Mouse (Mus musculus) limb, embryonic 14.5 days (tissue): ENCODE data around the gene Cops4. TPM values are rescaled to one million over a fixed set of nuclear protein-coding genes. Genes with fewer than 3 reads are reported as not detected.

Experiments
- ATAC-seq: fragments of 200-750 bp; cut with Nextera tagmentation; 2 replicates; pipeline ENCODE4 v1.8.0; 2017; ENCODE audit warnings: low read depth, moderate number of reproducible peaks, moderate TSS enrichment; ENCODE audit not compliant: low FRiP score
- DNase-seq: peaks from one replicate; pipeline ENCODE4 v3.0.0-alpha.2; 2015; ENCODE audit warnings: low spot score
- H3K27ac ChIP-seq: fragments of 300-500 bp; sonication (generic); replicated peaks from 2 replicates; pipeline ENCODE4 v1.5.1; 2014; ENCODE audit warnings: low read depth, mild to moderate bottlenecking, low read length, moderate library complexity, mixed read lengths
- H3K27me3 ChIP-seq: fragments of 300-500 bp; sonication (generic); 2 replicates; pipeline ENCODE4 v1.6.1; 2014; ENCODE audit warnings: low read length, mixed read lengths; ENCODE audit not compliant: control insufficient read depth, insufficient read depth
- H3K36me3 ChIP-seq: fragments of 300-500 bp; sonication (generic); 2 replicates; pipeline ENCODE4 v1.6.1; 2014; ENCODE audit warnings: mild to moderate bottlenecking, low read length, moderate library complexity, mixed read lengths; ENCODE audit not compliant: control insufficient read depth, insufficient read depth
- H3K4me1 ChIP-seq: fragments of 300-500 bp; sonication (generic); 2 replicates; pipeline ENCODE4 v1.6.1; 2014; ENCODE audit warnings: antibody characterized with exemption, low read length, mixed read lengths; ENCODE audit not compliant: control insufficient read depth, insufficient read depth
- H3K4me2 ChIP-seq: fragments of 300-500 bp; sonication (generic); replicated peaks from 2 replicates; pipeline ENCODE4 v1.6.1; 2014; ENCODE audit warnings: low read depth, mild to moderate bottlenecking, low read length, moderate library complexity; ENCODE audit not compliant: severe bottlenecking
- H3K4me3 ChIP-seq: fragments of 300-500 bp; sonication (generic); replicated peaks from 2 replicates; pipeline ENCODE4 v1.5.1; 2014; ENCODE audit warnings: low read length
- H3K9ac ChIP-seq: fragments of 300-500 bp; sonication (generic); 2 replicates; pipeline ENCODE4 v1.6.1; 2014; ENCODE audit warnings: mild to moderate bottlenecking, low read depth, low read length, moderate library complexity; ENCODE audit not compliant: severe bottlenecking
- H3K9me3 ChIP-seq: fragments of 300-500 bp; sonication (generic); 2 replicates; pipeline ENCODE4 v1.6.1; 2016; ENCODE audit warnings: low read length; ENCODE audit not compliant: control insufficient read depth
- POLR2A ChIP-seq: fragments of 200-500 bp; IDR thresholded peaks from 2 replicates; pipeline ENCODE4 v1.8.0; 2012; ENCODE audit warnings: inconsistent platforms, mild to moderate bottlenecking, moderate library complexity, borderline replicate concordance; ENCODE audit not compliant: insufficient read depth, insufficient read length; ENCODE audit errors: extremely low read depth
- WGBS: fragments of 180-500 bp; shearing (Covaris S2); extraction: QIAGEN DNeasy Blood & Tissue Kit; methylation state at CpG from one replicate; pipeline ENCODE4 v1.1.7; 2014; 5-methylcytosine and 5-hydroxymethylcytosine counted together
- polyA plus RNA-seq, 2 experiments: library from polyadenylated mRNA; depleted of rRNA in 1 of 2; stranded (reverse) in 1 of 2; unstranded in 1 of 2; fragments of >200 nt; fragmentation: Nextera tagmentation in 1 of 2; extraction: Ambion mirVana in 1 of 2; gene quantifications; 2 replicates each; pipeline versions ENCODE4 v1.2.1 to v1.2.3; 2012 to 2014

Cops4 gene
- polyA plus RNA-seq, 2 experiments, result 84.3 to 197 TPM

GRCm38 (mm10) chr5:100520223-100520622, 2.1 kb downstream of the Cops4 start:
- Histone ChIP-seq H3K36me3 (peaks cover 6% of the 10 kb centered on the region; the same call in 1 of the 2 replicates), H3K4me1 (peaks cover 13% of the 10 kb centered on the region), H3K9ac (peak overlapping the region; percentile 1; the same call in 1 of the 2 replicates), H3K27me3 (no peaks in the 10 kb centered on the region), H3K9me3 (no peaks in the 10 kb centered on the region), H3K4me3 (0 out of 2 replicates have a peak overlapping the region, but pooled peaks have one; percentile 7), H3K27ac (no peak overlapping the region), H3K4me2 (peak overlapping the region; percentile 48; the same call in 1 of the 2 replicates)
- no peak for DNase-seq
- WGBS, result 84% methylated on average over 2 of the region's 2 CpGs
- no peak for ATAC-seq
- no peak for TF ChIP-seq POLR2A

- no peak overlapping the region for H3K9ac ChIP-seq
- H3K4me3 ChIP-seq, result no peak overlapping the region
- H3K27ac ChIP-seq, result no peak overlapping the region
- H3K36me3 ChIP-seq, result peaks cover 11% of the 10 kb centered on the region; the same call in 1 of the 2 replicates
- 93% methylated on average over 1 of the region's 1 CpGs for WGBS
- no peak for ATAC-seq
- H3K27me3 ChIP-seq, result no peaks in the 10 kb centered on the region
- H3K4me2 ChIP-seq, result no peak overlapping the region
- no peak for DNase-seq
- TF ChIP-seq POLR2A, result no peak
- no peaks in the 10 kb centered on the region for H3K9me3 ChIP-seq
- peaks cover 9% of the 10 kb centered on the region; the same call in 1 of the 2 replicates for H3K4me1 ChIP-seq
Measured at GRCm38 (mm10) chr5:100523331-100523730, 5.2 kb downstream of the Cops4 start.

GRCm38 (mm10) chr5:100524921-100525320, 6.8 kb downstream of the Cops4 start:
- H3K9ac ChIP-seq, result no peak overlapping the region

GRCm38 (mm10) chr5:100525620-100526019, 7.5 kb downstream of the Cops4 start:
- 79% methylated on average over 3 of the region's 3 CpGs for WGBS
- Histone ChIP-seq H3K27ac (no peak overlapping the region), H3K36me3 (peaks cover 30% of the 10 kb centered on the region), H3K27me3 (no peaks in the 10 kb centered on the region), H3K4me1 (no peaks in the 10 kb centered on the region), H3K4me3 (no peak overlapping the region), H3K9me3 (no peaks in the 10 kb centered on the region), H3K9ac (no peak overlapping the region), H3K4me2 (no peak overlapping the region)
- ATAC-seq, result no peak
- DNase-seq, result no peak
- TF ChIP-seq POLR2A, result no peak

More at GRCm38 (mm10) chr5:100524921-100525320, 6.8 kb downstream of the Cops4 start:
- no peak overlapping the region for H3K4me2 ChIP-seq
- peaks cover 3% of the 10 kb centered on the region; the same call in 1 of the 2 replicates for H3K4me1 ChIP-seq
- H3K4me3 ChIP-seq, result no peak overlapping the region
- ATAC-seq (no peak), DNase-seq (no peak)
- H3K9me3 ChIP-seq, result no peaks in the 10 kb centered on the region
- WGBS, result 95% methylated on average over 9 of the region's 9 CpGs
- H3K27ac ChIP-seq, result no peak overlapping the region
- TF ChIP-seq POLR2A, result no peak
- H3K27me3 ChIP-seq, result no peaks in the 10 kb centered on the region
- peaks cover 23% of the 10 kb centered on the region for H3K36me3 ChIP-seq

- TF ChIP-seq POLR2A, result no peak
- 0 out of 2 replicates have a peak, but pooled peaks have one; percentile 34 for ATAC-seq
Measured at GRCm38 (mm10) chr5:100526164-100526563, 8.1 kb downstream of the Cops4 start.

More at GRCm38 (mm10) chr5:100526164-100526563, 8.1 kb downstream of the Cops4 start:
- H3K4me3 ChIP-seq, result no peak overlapping the region
- H3K36me3 ChIP-seq, result peaks cover 35% of the 10 kb centered on the region
- H3K9ac ChIP-seq, result no peak overlapping the region
- no peak overlapping the region for H3K27ac ChIP-seq
- DNase-seq, result no peak
- H3K4me1 ChIP-seq, result no peaks in the 10 kb centered on the region
- H3K9me3 ChIP-seq, result no peaks in the 10 kb centered on the region
- no peaks in the 10 kb centered on the region for H3K27me3 ChIP-seq
- H3K4me2 ChIP-seq, result no peak overlapping the region
- 79% methylated on average over 7 of the region's 7 CpGs for WGBS
